Mouse (Mus musculus) midbrain, embryonic 12.5 days (tissue): ENCODE data around the gene Pm20d2. TPM values are rescaled to one million over a fixed set of nuclear protein-coding genes. Genes with fewer than 3 reads are reported as not detected.

Source experiments
- polyA plus RNA-seq: library from polyadenylated mRNA; unstranded; fragments of >200 nt; fragmentation: Nextera tagmentation; extraction: Ambion mirVana; gene quantifications from 2 replicates; pipeline ENCODE4 v1.2.1, GENCODE M21; 2016

The Pm20d2 gene
- polyA plus RNA-seq, 1 experiment from 2014 or later, result 1.6 TPM

Other genes starting within 250 kb of the Pm20d2 start
- 36.7 and 39.9 TPM in 2 replicates for gene Ankrd6, start 238.9 kb downstream of the Pm20d2 start, polyA plus RNA-seq
- gene Rragd, start 206.7 kb downstream of the Pm20d2 start, polyA plus RNA-seq, result 38.3 and 44.0 TPM in 2 replicates
- 51.7 and 55.1 TPM in 2 replicates for gene Ube2j1, start 158.3 kb downstream of the Pm20d2 start, polyA plus RNA-seq
- gene Gabrr2, start 126.7 kb downstream of the Pm20d2 start, polyA plus RNA-seq, result 0.55 and 0.80 TPM in 2 replicates
- 0.26 TPM in 1 of 2 replicates, not detected in the other for gene Gabrr1, start 57.2 kb downstream of the Pm20d2 start, polyA plus RNA-seq
- 14.3 and 16.9 TPM in 2 replicates for gene Srsf12, start 19.3 kb upstream of the Pm20d2 start, polyA plus RNA-seq
- 110 and 113 TPM in 2 replicates for gene Pnrc1, start 100.4 kb upstream of the Pm20d2 start, polyA plus RNA-seq
- gene Rngtt, start 120.6 kb upstream of the Pm20d2 start, polyA plus RNA-seq, result 34.1 and 35.1 TPM in 2 replicates